Mouse (Mus musculus): ENCODE measurements around the gene Dera.
A peak's percentile ranks its signal among the peaks of the same experiment; 100 is the strongest.

The Dera gene

GRCm38 (mm10) chr6:137897671-137898070 is 143.3 kb downstream of the Dera start:
- DNase-seq = no peak

GRCm38 (mm10) chr6:137901255-137901654 is 146.9 kb downstream of the Dera start:
- peak; percentile 18 for DNase-seq

Measured in kidney, postnatal 10 days (tissue).